Mouse (Mus musculus) embryo, embryonic 11 days (tissue): Measurements from ENCODE around the gene Clrn2.
"Not testable (repeated sequence)": the region's sequence is repeated elsewhere in the genome, so short reads cannot be mapped to it uniquely, and the experiment has no call there.

Experiments used
- DNase-seq: peaks from one replicate; pipeline ENCODE4 v3.0.0-alpha.2; 2015

Gene Clrn2

GRCm38 (mm10) chr5:45453451-45453850 lies at the start of gene Clrn2:
Gene Clrn2, plus strand, starts transcription at chr5:45453751.
- no peak for DNase-seq

GRCm38 (mm10) chr5:45406129-45406528 lies 47.4 kb upstream of the Clrn2 start:
- no peak for DNase-seq

GRCm38 (mm10) chr5:45416478-45416877 lies 37.1 kb upstream of the Clrn2 start:
- DNase-seq: no peak

- no peak for DNase-seq
Observed at GRCm38 (mm10) chr5:45417859-45418443, 35.6 kb upstream of the Clrn2 start.

- peak; percentile 43 for DNase-seq
Observed at GRCm38 (mm10) chr5:45419841-45420638, 33.5 kb upstream of the Clrn2 start.

- DNase-seq: peak; percentile 36
Observed at GRCm38 (mm10) chr5:45421881-45422844, 31.4 kb upstream of the Clrn2 start.

GRCm38 (mm10) chr5:45424021-45424886 lies 29.3 kb upstream of the Clrn2 start:
- DNase-seq: peak; percentile 71

- DNase-seq: not testable (repeated sequence)
Observed at GRCm38 (mm10) chr5:45425771-45426170, 27.8 kb upstream of the Clrn2 start.

- no peak for DNase-seq
Observed at GRCm38 (mm10) chr5:45426416-45427034, 27.0 kb upstream of the Clrn2 start.

GRCm38 (mm10) chr5:45427891-45428290 lies 25.7 kb upstream of the Clrn2 start:
- DNase-seq: no peak

- DNase-seq: no peak
Observed at GRCm38 (mm10) chr5:45435967-45436950, 17.3 kb upstream of the Clrn2 start.

- no peak for DNase-seq
Observed at GRCm38 (mm10) chr5:45437826-45438225, 15.7 kb upstream of the Clrn2 start.

- no peak for DNase-seq
Observed at GRCm38 (mm10) chr5:45438301-45438700, 15.2 kb upstream of the Clrn2 start.

GRCm38 (mm10) chr5:45441124-45441523 lies 12.4 kb upstream of the Clrn2 start:
- DNase-seq: no peak

- no peak for DNase-seq
Observed at GRCm38 (mm10) chr5:45441745-45442144, 11.8 kb upstream of the Clrn2 start.

- no peak for DNase-seq
Observed at GRCm38 (mm10) chr5:45444130-45444832, 9.3 kb upstream of the Clrn2 start.

GRCm38 (mm10) chr5:45448676-45449075 lies 4.9 kb upstream of the Clrn2 start:
- no peak for DNase-seq

- DNase-seq: peak; percentile 16
Observed at GRCm38 (mm10) chr5:45449206-45449605, 4.3 kb upstream of the Clrn2 start.

- DNase-seq: peak; percentile 99
Observed at GRCm38 (mm10) chr5:45449831-45450716, 3.5 kb upstream of the Clrn2 start, which contains the start of gene Qdpr. Gene Qdpr, minus strand, starts transcription at chr5:45450236.
